8 mouse cellular contexts compared by ENCODE assay signal in the genomic region with DNA sequence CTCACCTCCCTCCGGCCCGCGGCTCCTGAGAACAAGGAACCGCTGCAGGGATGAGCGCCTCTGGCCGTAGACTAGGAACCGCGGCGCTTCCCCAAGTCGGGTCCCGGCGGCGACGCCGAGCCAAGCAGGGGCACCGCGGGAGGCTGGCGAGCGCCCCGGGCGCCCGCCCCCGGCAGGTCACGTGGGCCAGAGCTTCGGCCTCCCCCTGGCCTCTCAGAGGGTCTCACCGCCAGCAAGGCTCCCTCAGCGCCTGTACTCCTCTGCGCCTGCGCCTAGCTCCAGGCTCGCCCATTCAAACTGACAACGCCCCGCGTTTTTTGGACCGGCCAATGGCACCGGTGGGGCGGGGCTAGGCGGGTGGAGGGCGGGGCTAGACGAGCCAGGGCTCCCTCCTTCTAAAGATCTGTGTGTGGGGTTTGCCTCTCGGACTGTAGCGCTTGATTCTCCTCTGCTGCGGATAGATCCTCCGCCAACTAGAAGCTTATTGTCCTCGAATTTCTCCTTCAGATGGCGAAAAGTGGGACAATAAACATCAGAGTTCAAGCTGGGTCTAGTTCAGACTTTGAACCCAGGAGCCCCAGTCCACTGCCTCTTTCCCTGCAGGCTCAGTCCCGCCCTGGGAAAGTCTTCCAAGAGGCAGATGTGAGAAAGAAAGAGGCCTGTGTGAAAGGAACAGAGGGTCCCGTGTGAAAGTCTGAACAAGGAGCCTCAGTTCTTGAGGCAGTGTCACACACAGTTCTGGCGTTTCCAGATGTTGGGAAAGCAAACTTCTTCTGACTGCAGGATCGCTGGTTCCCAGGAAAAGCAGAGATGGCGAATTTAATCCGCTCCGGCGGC. TPM values are rescaled to one million over a fixed set of nuclear protein-coding genes. Genes with fewer than 3 reads are reported as not detected.
DNase-seq lines count a peak whose midpoint lies in the region; ATAC-seq and TF ChIP-seq lines count a peak whose summit lies in the region.

A gene (minus strand): TSS at position 274 of the 837 bp plus-strand sequence.

- H3K27ac ChIP-seq in embryonic facial prominence, embryonic 13.5 days: peak within 1 kb of the TSS; percentile 97
- H3K27ac ChIP-seq in limb, embryonic 14.5 days (replicated peaks; ENCODE audit: low read depth, low read length): peak within 1 kb of the TSS; percentile 96
- H3K27ac ChIP-seq in midbrain, postnatal 0 days (ENCODE audit: low read depth, low read length): peak within 1 kb of the TSS; percentile 76

- DNase-seq in 3134 (ENCODE audit: extremely low read depth, insufficient read length, low spot score): peak; percentile 95
- peak; percentile 97 to 99 for DNase-seq in adrenal gland, postnatal 36 days
- DNase-seq in heart, adult 8-10 months (ENCODE audit: low spot score): peak; percentile 93
- DNase-seq in kidney, adult 9 months: peak; percentile 95
- peak; percentile 98 for DNase-seq in limb, embryonic 14.5 days (ENCODE audit: low spot score)
- peak; percentile 97 for DNase-seq in midbrain, postnatal 0 days (ENCODE audit: low spot score)
- DNase-seq in spleen, postnatal 14 days (ENCODE audit: low spot score in 2 of 2): peak; percentile 93 to 94

- no peak for TF ChIP-seq CTCF in midbrain, postnatal 0 days (IDR thresholded peaks at IDR 0.05)

- peak; percentile 76 for TF ChIP-seq POLR2A in limb, embryonic 14.5 days (IDR thresholded peaks at IDR 0.05; ENCODE audit: borderline replicate concordance, extremely low read depth, insufficient read depth, insufficient read length)

- ATAC-seq in embryonic facial prominence, embryonic 13.5 days (ENCODE audit: insufficient number of reproducible peaks, insufficient read depth, low FRiP score, low TSS enrichment, low read depth): peak; percentile 97
- peak; percentile 97 for ATAC-seq in limb, embryonic 14.5 days (ENCODE audit: low FRiP score, low read depth)
- ATAC-seq in midbrain, postnatal 0 days (ENCODE audit: low FRiP score): peak; percentile 98

- no peaks in the 10 kb centered on the region for H3K27me3 ChIP-seq in embryonic facial prominence, embryonic 13.5 days
- H3K27me3 ChIP-seq in limb, embryonic 14.5 days (ENCODE audit: control insufficient read depth, insufficient read depth, low read length): no peaks in the 10 kb centered on the region
- H3K27me3 ChIP-seq in midbrain, postnatal 0 days (ENCODE audit: insufficient read depth, low read length): no peaks in the 10 kb centered on the region

- H3K4me2 ChIP-seq in embryonic facial prominence, embryonic 13.5 days: peak within 1 kb of the TSS; percentile 66
- peak within 1 kb of the TSS; percentile 57 for H3K4me2 ChIP-seq in limb, embryonic 14.5 days (replicated peaks; ENCODE audit: low read depth, low read length, severe bottlenecking)
- H3K4me2 ChIP-seq in midbrain, postnatal 0 days (ENCODE audit: low read depth, low read length, poor library complexity, severe bottlenecking): peak within 1 kb of the TSS; percentile 78

- peaks cover 21% of the 10 kb centered on the region for H3K4me1 ChIP-seq in embryonic facial prominence, embryonic 13.5 days
- peaks cover 19% of the 10 kb centered on the region for H3K4me1 ChIP-seq in limb, embryonic 14.5 days (ENCODE audit: control insufficient read depth, insufficient read depth, low read length)
- no peaks in the 10 kb centered on the region for H3K4me1 ChIP-seq in midbrain, postnatal 0 days (ENCODE audit: insufficient read depth, low read length)

- no peaks in the 10 kb centered on the region for H3K36me3 ChIP-seq in embryonic facial prominence, embryonic 13.5 days
- no peaks in the 10 kb centered on the region for H3K36me3 ChIP-seq in limb, embryonic 14.5 days (ENCODE audit: control insufficient read depth, insufficient read depth, low read length)
- H3K36me3 ChIP-seq in midbrain, postnatal 0 days (ENCODE audit: insufficient read depth, low read length): no peaks in the 10 kb centered on the region

- H3K4me3 ChIP-seq in embryonic facial prominence, embryonic 13.5 days: peak within 1 kb of the TSS; percentile 80
- H3K4me3 ChIP-seq in limb, embryonic 14.5 days (replicated peaks; ENCODE audit: low read length): peak within 1 kb of the TSS; percentile 80
- H3K4me3 ChIP-seq in midbrain, postnatal 0 days (ENCODE audit: low read depth, low read length): peak within 1 kb of the TSS; percentile 87

- H3K9me3 ChIP-seq in embryonic facial prominence, embryonic 13.5 days: no peaks in the 10 kb centered on the region
- no peaks in the 10 kb centered on the region for H3K9me3 ChIP-seq in limb, embryonic 14.5 days (ENCODE audit: control insufficient read depth, low read length)
- H3K9me3 ChIP-seq in midbrain, postnatal 0 days (ENCODE audit: low read length): no peaks in the 10 kb centered on the region

- WGBS in embryonic facial prominence, embryonic 13.5 days: under 1% methylated on average over 53 of the region's 53 CpGs
- WGBS in limb, embryonic 14.5 days: 5% methylated on average over 32 of the region's 53 CpGs
- 2% methylated on average over 53 of the region's 53 CpGs for WGBS in midbrain, postnatal 0 days

- peak within 1 kb of the TSS; percentile 89 for H3K9ac ChIP-seq in embryonic facial prominence, embryonic 13.5 days
- peak within 1 kb of the TSS; percentile 91 for H3K9ac ChIP-seq in limb, embryonic 14.5 days (ENCODE audit: low read depth, low read length, severe bottlenecking)
- peak within 1 kb of the TSS; percentile 70 for H3K9ac ChIP-seq in midbrain, postnatal 0 days (replicated peaks; ENCODE audit: low read length, poor library complexity, severe bottlenecking)

RNA-seq across cellular contexts. Expression of the gene that starts here (rescaled TPM):
- total RNA-seq in adrenal gland, postnatal 36 days (2021): 1 to 10 TPM; 3.3 to 3.6 TPM
- 64.9 and 71.8 TPM in 2 replicates for polyA plus RNA-seq in embryonic facial prominence, embryonic 13.5 days (2015; fragmentation: Nextera tagmentation; extraction: Ambion mirVana)
- total RNA-seq in heart, adult 8-10 months (2022): 1 to 10 TPM in 1 of 4 experiments, under 1 TPM in 3; 0.41 to 1.3 (median 0.61) TPM
- 38.2 and 55.2 TPM in 2 replicates for polyA plus RNA-seq in limb, embryonic 14.5 days (2012; rRNA removed)
- 120 and 121 TPM in 2 replicates for polyA plus RNA-seq in limb, embryonic 14.5 days (2014; fragmentation: Nextera tagmentation; extraction: Ambion mirVana)
- total RNA-seq in midbrain, postnatal 0 days (2014; rRNA removed): 8.6 and 10.6 TPM in 2 replicates
- polyA plus RNA-seq in midbrain, postnatal 0 days (2015; fragmentation: Nextera tagmentation; extraction: Ambion mirVana): 12.7 and 13.3 TPM in 2 replicates

Comparison
In these comparisons a context has a peak if more than half of its experiments do, and no peak if none do; other contexts are left out.
1. Peak in every context shown above with its lines: DNase-seq, ATAC-seq, H3K4me3 ChIP-seq and H3K27ac ChIP-seq.